Mouse (Mus musculus) MEL (cell line): ENCODE data around the gene Serpinb6b.
"Not testable (repeated sequence)": the region's sequence is repeated elsewhere in the genome, so short reads cannot be mapped to it uniquely, and the experiment has no call there.

Experiments used
- CHD2 ChIP-seq: IDR thresholded peaks from 2 replicates; pipeline ENCODE4 v1.6.1; 2011; ENCODE audit warnings: low read length, improper control_type of control experiment
- CTCF ChIP-seq, 3 experiments: IDR thresholded peaks in 2 of 3; conservative IDR thresholded peaks in 1 of 3; 2 replicates each; pipeline ENCODE4 v1.5.1; 2011 to 2012; ENCODE audit warnings: low read length in 3 of 3, low read depth in 2 of 3, mild to moderate bottlenecking in 2 of 3, improper control_type of control experiment in 1 of 3, inconsistent platforms in 1 of 3, mixed read lengths in 1 of 3, moderate library complexity in 1 of 3; ENCODE audit not compliant: control insufficient read depth in 1 of 3, insufficient read depth in 1 of 3, poor library complexity in 1 of 3, severe bottlenecking in 1 of 3
- EP300 ChIP-seq, 2 experiments: IDR thresholded peaks; 2 replicates each; pipeline ENCODE4 v1.6.1; 2011; ENCODE audit warnings: improper control_type of control experiment in 2 of 2, low read length in 2 of 2, low read depth in 1 of 2, mild to moderate bottlenecking in 1 of 2
- KAT2A ChIP-seq: conservative IDR thresholded peaks from 2 replicates; pipeline ENCODE4 v1.6.1; 2012; ENCODE audit warnings: low read depth, low read length, improper control_type of control experiment, inconsistent platforms
- MEF2A ChIP-seq: IDR thresholded peaks from 2 replicates; pipeline ENCODE4 v1.6.1; 2014; ENCODE audit warnings: low read depth, mild to moderate bottlenecking, inconsistent platforms, low read length, improper control_type of control experiment; ENCODE audit not compliant: poor library complexity, insufficient replicate concordance, severe bottlenecking; ENCODE audit errors: extremely low read depth
- POLR2A ChIP-seq, 2 experiments: IDR thresholded peaks; 2 replicates each; pipeline ENCODE4 v1.6.1; 2011 to 2012; ENCODE audit warnings: low read length in 2 of 2, mild to moderate bottlenecking in 2 of 2, control low read depth in 1 of 2, improper control_type of control experiment in 1 of 2, low read depth in 1 of 2, moderate library complexity in 1 of 2; ENCODE audit not compliant: control insufficient read depth in 1 of 2, insufficient read depth in 1 of 2, poor library complexity in 1 of 2
- TCF12 ChIP-seq: IDR thresholded peaks from 2 replicates; pipeline ENCODE4 v1.6.1; 2014; ENCODE audit warnings: low read depth, mild to moderate bottlenecking, inconsistent platforms, low read length, improper control_type of control experiment, moderate library complexity
- USF2 ChIP-seq, 2 experiments: IDR thresholded peaks; 2 replicates each; pipeline ENCODE4 v1.6.1; 2011 to 2012; ENCODE audit warnings: improper control_type of control experiment in 2 of 2, low read length in 2 of 2, borderline replicate concordance in 1 of 2, inconsistent platforms in 1 of 2, low read depth in 1 of 2, mild to moderate bottlenecking in 1 of 2; ENCODE audit not compliant: insufficient read depth in 1 of 2
- ZC3H11A ChIP-seq: IDR thresholded peaks from 2 replicates; pipeline ENCODE4 v1.6.1; 2012; ENCODE audit warnings: low read depth, mild to moderate bottlenecking, inconsistent platforms, low read length, improper control_type of control experiment
- ZKSCAN1 ChIP-seq: IDR thresholded peaks from 2 replicates; pipeline ENCODE4 v1.6.1; 2012; ENCODE audit warnings: low read depth, mild to moderate bottlenecking, inconsistent platforms, low read length, improper control_type of control experiment, moderate library complexity

DNA sequence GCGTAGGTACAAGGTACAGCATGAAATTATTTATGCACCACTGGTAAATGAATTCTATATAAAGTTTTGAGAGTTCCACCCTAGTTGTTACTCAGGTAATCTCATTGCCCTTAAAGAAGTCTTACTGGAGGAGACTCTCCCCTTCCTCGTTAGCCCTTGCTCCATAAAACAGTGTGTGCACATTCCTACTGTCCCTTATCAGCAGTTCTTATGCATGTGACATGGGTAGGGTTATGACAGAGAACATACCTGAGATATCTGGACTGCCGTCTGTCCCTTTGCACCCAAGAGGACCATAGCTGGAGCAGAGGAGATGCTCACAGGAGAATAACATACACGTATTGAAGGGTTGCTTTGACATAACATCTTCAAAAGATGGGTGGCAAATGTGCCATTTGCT is 26.7 kb upstream of the Serpinb6b start:
- not testable (repeated sequence) for TF ChIP-seq USF2 (IDR thresholded peaks at IDR 0.05; ENCODE audit: borderline replicate concordance in 1 of 2, insufficient read depth in 1 of 2, low read depth in 1 of 2, low read length in 2 of 2); CTCF (IDR thresholded peaks at IDR 0.05 in 2 of 3, conservative IDR thresholded peaks at IDR 0.05 in 1 of 3; ENCODE audit: control insufficient read depth in 1 of 3, insufficient read depth in 1 of 3, low read depth in 2 of 3, low read length in 3 of 3, poor library complexity in 1 of 3, severe bottlenecking in 1 of 3); EP300 (IDR thresholded peaks at IDR 0.05; ENCODE audit: low read depth in 1 of 2, low read length in 2 of 2); MEF2A; POLR2A (IDR thresholded peaks at IDR 0.05; ENCODE audit: control insufficient read depth in 1 of 2, insufficient read depth in 1 of 2, low read depth in 1 of 2, low read length in 2 of 2, poor library complexity in 1 of 2); ZKSCAN1; CHD2; TCF12; ZC3H11A; KAT2A
